Mouse (Mus musculus): Measurements from ENCODE around the gene Il10rb. TPM values are rescaled to one million over a fixed set of nuclear protein-coding genes. Genes with fewer than 3 reads are reported as not detected.
A peak's percentile ranks its signal among the peaks of the same experiment; 100 is the strongest.
"Not testable (repeated sequence)": the region's sequence is repeated elsewhere in the genome, so short reads cannot be mapped to it uniquely, and the experiment has no call there.

The Il10rb gene
- polyA plus RNA-seq, 1 experiment from 2014 or later: 52.3 TPM

GRCm38 (mm10) chr16:91427461-91427860, 21.5 kb downstream of the Il10rb start:
- 68% methylated on average over 5 of the region's 5 CpGs for WGBS
- H3K4me2 ChIP-seq (replicated peaks; ENCODE audit: low read depth): no peak overlapping the region
- H3K9me3 ChIP-seq (ENCODE audit: control insufficient read depth, low read length): no peaks in the 10 kb centered on the region
- DNase-seq (ENCODE audit: low spot score) (no peak), ATAC-seq (ENCODE audit: low FRiP score, low TSS enrichment) (no peak)
- H3K4me1 ChIP-seq (replicated peaks; ENCODE audit: control insufficient read depth, insufficient read depth): no peaks in the 10 kb centered on the region
- no peaks in the 10 kb centered on the region for H3K27me3 ChIP-seq (ENCODE audit: control insufficient read depth, insufficient read depth, low read length)
- no peak for TF ChIP-seq EP300 (optimal IDR thresholded peaks at IDR 0.05)
- no peak for TF ChIP-seq CTCF (IDR thresholded peaks at IDR 0.05; ENCODE audit: low read depth)
- H3K9ac ChIP-seq (ENCODE audit: low read length): no peak overlapping the region
- no peak overlapping the region for H3K27ac ChIP-seq (replicated peaks)
- no peak overlapping the region for H3K4me3 ChIP-seq (ENCODE audit: low read depth, low read length)
- H3K36me3 ChIP-seq (ENCODE audit: control insufficient read depth, insufficient read depth, low read length): peaks cover 9% of the 10 kb centered on the region; the same call in 1 of the 2 replicates

DNA sequence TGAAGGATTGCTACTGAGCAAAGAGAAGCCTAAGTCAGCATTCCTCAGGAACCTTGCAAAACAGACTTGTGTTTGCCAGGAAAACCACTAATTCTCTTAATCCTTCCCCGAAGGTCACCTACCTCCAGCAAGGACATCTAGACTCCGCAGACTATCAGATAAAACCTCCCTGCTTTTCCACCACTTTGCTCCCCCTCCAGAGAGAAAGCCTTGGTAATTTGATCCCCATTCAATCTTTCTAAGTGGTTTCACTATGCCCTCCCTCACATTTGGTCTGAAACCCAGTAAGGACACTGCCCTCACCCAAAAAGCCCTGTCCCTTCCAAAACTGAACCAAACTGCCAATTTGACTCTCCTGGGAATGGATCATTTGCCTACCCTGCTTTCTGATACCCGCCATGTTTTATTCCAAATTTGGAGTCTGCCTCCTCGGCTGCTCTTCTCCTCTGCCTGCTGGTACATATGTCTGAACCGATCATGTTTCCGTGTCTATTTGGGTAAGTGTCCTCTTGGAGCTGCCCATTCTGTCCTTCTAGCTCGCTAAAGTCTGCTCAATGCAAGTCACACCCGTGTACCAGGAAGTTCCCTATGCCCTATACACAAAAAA, 22.4 kb downstream of the Il10rb start:
- Histone ChIP-seq H3K27me3 (ENCODE audit: control insufficient read depth, insufficient read depth, low read length) (no peaks in the 10 kb centered on the region), H3K36me3 (ENCODE audit: control insufficient read depth, insufficient read depth, low read length) (peaks cover 9% of the 10 kb centered on the region; the same call in 1 of the 2 replicates), H3K4me2 (replicated peaks; ENCODE audit: low read depth) (no peak overlapping the region), H3K4me3 (ENCODE audit: low read depth, low read length) (no peak overlapping the region), H3K9ac (ENCODE audit: low read length) (no peak overlapping the region), H3K4me1 (replicated peaks; ENCODE audit: control insufficient read depth, insufficient read depth) (no peaks in the 10 kb centered on the region), H3K27ac (replicated peaks) (no peak overlapping the region), H3K9me3 (ENCODE audit: control insufficient read depth, low read length) (no peaks in the 10 kb centered on the region)
- WGBS: 75% methylated on average over 8 of the region's 8 CpGs
- no peak for TF ChIP-seq CTCF (IDR thresholded peaks at IDR 0.05; ENCODE audit: low read depth)
- no peak for TF ChIP-seq EP300 (optimal IDR thresholded peaks at IDR 0.05)
- DNase-seq (ENCODE audit: low spot score): no peak
- no peak for ATAC-seq (ENCODE audit: low FRiP score, low TSS enrichment)

- H3K9me3 ChIP-seq (ENCODE audit: control insufficient read depth, low read length): no peaks in the 10 kb centered on the region
- H3K9ac ChIP-seq (ENCODE audit: low read length): no peak overlapping the region
- WGBS: 42% methylated on average over 5 of the region's 5 CpGs
- H3K36me3 ChIP-seq (ENCODE audit: control insufficient read depth, insufficient read depth, low read length): no peaks in the 10 kb centered on the region
- TF ChIP-seq EP300 (optimal IDR thresholded peaks at IDR 0.05) (no peak), CTCF (IDR thresholded peaks at IDR 0.05; ENCODE audit: low read depth) (no peak)
- H3K4me2 ChIP-seq (replicated peaks; ENCODE audit: low read depth): no peak overlapping the region
- ATAC-seq (ENCODE audit: low FRiP score, low TSS enrichment) (no peak; the same call in 1 of the 2 replicates), DNase-seq (ENCODE audit: low spot score) (no peak)
- H3K27ac ChIP-seq (replicated peaks): no peak overlapping the region
- H3K4me3 ChIP-seq (ENCODE audit: low read depth, low read length): no peak overlapping the region
- no peaks in the 10 kb centered on the region for H3K4me1 ChIP-seq (replicated peaks; ENCODE audit: control insufficient read depth, insufficient read depth)
- no peaks in the 10 kb centered on the region for H3K27me3 ChIP-seq (ENCODE audit: control insufficient read depth, insufficient read depth, low read length)
Measured at GRCm38 (mm10) chr16:91432720-91433328, 26.9 kb downstream of the Il10rb start.

GRCm38 (mm10) chr16:91433329-91433933, 27.5 kb downstream of the Il10rb start:
- Histone ChIP-seq H3K36me3 (ENCODE audit: control insufficient read depth, insufficient read depth, low read length) (no peaks in the 10 kb centered on the region), H3K4me2 (replicated peaks; ENCODE audit: low read depth) (no peak overlapping the region), H3K4me1 (replicated peaks; ENCODE audit: control insufficient read depth, insufficient read depth) (no peaks in the 10 kb centered on the region), H3K9me3 (ENCODE audit: control insufficient read depth, low read length) (no peaks in the 10 kb centered on the region), H3K27me3 (ENCODE audit: control insufficient read depth, insufficient read depth, low read length) (no peaks in the 10 kb centered on the region), H3K9ac (ENCODE audit: low read length) (no peak overlapping the region), H3K4me3 (ENCODE audit: low read depth, low read length) (no peak overlapping the region), H3K27ac (replicated peaks) (no peak overlapping the region)
- DNase-seq (ENCODE audit: low spot score): no peak
- WGBS: 46% methylated on average over 8 of the region's 8 CpGs
- ATAC-seq (ENCODE audit: low FRiP score, low TSS enrichment): no peak
- TF ChIP-seq CTCF (IDR thresholded peaks at IDR 0.05; ENCODE audit: low read depth) (no peak), EP300 (optimal IDR thresholded peaks at IDR 0.05) (no peak)

DNA sequence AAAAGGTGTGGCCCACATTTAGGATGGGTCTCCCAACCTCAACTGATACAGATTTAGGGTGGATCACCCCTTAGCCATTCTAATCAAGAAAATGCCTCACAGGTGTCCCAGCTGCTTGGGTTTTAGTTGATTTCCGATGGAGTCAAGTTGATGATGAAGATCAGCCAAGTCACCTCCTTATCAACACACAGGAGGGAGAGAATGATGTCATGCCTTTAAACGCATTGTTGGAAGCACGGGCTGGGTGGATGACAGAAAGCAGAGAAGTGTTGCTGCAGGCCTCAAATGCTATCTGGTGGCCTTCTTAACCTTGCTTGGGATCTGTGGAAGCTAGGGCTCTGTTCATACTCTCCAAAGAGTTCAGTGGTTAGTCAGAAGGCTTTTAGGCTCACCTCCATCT, 28.2 kb downstream of the Il10rb start:
- no peaks in the 10 kb centered on the region for H3K36me3 ChIP-seq (ENCODE audit: control insufficient read depth, insufficient read depth, low read length)
- H3K4me1 ChIP-seq (replicated peaks; ENCODE audit: control insufficient read depth, insufficient read depth): no peaks in the 10 kb centered on the region
- ATAC-seq (ENCODE audit: low FRiP score, low TSS enrichment) (no peak), DNase-seq (ENCODE audit: low spot score) (no peak)
- WGBS: 81% methylated on average over 3 of the region's 3 CpGs
- no peaks in the 10 kb centered on the region for H3K27me3 ChIP-seq (ENCODE audit: control insufficient read depth, insufficient read depth, low read length)
- TF ChIP-seq CTCF (IDR thresholded peaks at IDR 0.05; ENCODE audit: low read depth) (no peak), EP300 (optimal IDR thresholded peaks at IDR 0.05) (no peak)
- no peaks in the 10 kb centered on the region for H3K9me3 ChIP-seq (ENCODE audit: control insufficient read depth, low read length)
- no peak overlapping the region for H3K4me3 ChIP-seq (ENCODE audit: low read depth, low read length)
- H3K9ac ChIP-seq (ENCODE audit: low read length): no peak overlapping the region
- H3K4me2 ChIP-seq (replicated peaks; ENCODE audit: low read depth): no peak overlapping the region
- H3K27ac ChIP-seq (replicated peaks): no peak overlapping the region

GRCm38 (mm10) chr16:91438081-91438480, 32.1 kb downstream of the Il10rb start:
- Histone ChIP-seq H3K27ac (replicated peaks) (no peak overlapping the region), H3K4me3 (ENCODE audit: low read depth, low read length) (no peak overlapping the region), H3K27me3 (ENCODE audit: control insufficient read depth, insufficient read depth, low read length) (no peaks in the 10 kb centered on the region), H3K9me3 (ENCODE audit: control insufficient read depth, low read length) (no peaks in the 10 kb centered on the region), H3K4me2 (replicated peaks; ENCODE audit: low read depth) (no peak overlapping the region), H3K9ac (ENCODE audit: low read length) (no peak overlapping the region), H3K36me3 (ENCODE audit: control insufficient read depth, insufficient read depth, low read length) (no peaks in the 10 kb centered on the region), H3K4me1 (replicated peaks; ENCODE audit: control insufficient read depth, insufficient read depth) (no peaks in the 10 kb centered on the region)
- WGBS: 64% methylated on average over 3 of the region's 3 CpGs
- ATAC-seq (ENCODE audit: low FRiP score, low TSS enrichment) (no peak), DNase-seq (ENCODE audit: low spot score) (no peak)
- TF ChIP-seq CTCF (IDR thresholded peaks at IDR 0.05; ENCODE audit: low read depth) (0 out of 2 replicates have a peak, but pooled peaks have one; percentile 1), EP300 (optimal IDR thresholded peaks at IDR 0.05) (no peak)

DNA sequence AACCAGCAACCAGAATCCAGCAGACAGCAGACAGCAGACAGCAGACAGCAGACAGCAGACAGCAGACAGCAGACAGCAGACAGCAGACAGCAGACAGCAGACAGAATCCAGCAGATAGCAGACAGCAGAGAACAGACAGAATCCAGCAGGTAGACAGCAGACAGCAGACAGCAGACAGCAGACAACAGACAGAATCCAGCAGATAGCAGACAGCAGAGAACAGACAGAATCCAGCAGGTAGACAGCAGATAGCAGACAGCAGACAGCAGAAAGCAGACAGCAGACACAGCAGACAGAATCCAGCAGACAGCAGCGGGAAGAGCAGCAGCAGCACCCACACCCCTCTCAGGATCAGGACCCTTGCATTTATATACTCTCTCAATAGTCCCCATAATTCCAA, 32.6 kb downstream of the Il10rb start:
- not testable (repeated sequence) for DNase-seq (ENCODE audit: low spot score); H3K4me3 ChIP-seq (ENCODE audit: low read depth, low read length); H3K9ac ChIP-seq (ENCODE audit: low read length); ATAC-seq (ENCODE audit: low FRiP score, low TSS enrichment); H3K27me3 ChIP-seq (ENCODE audit: control insufficient read depth, insufficient read depth, low read length); H3K36me3 ChIP-seq (ENCODE audit: control insufficient read depth, insufficient read depth, low read length); H3K9me3 ChIP-seq (ENCODE audit: control insufficient read depth, low read length); H3K4me2 ChIP-seq (replicated peaks; ENCODE audit: low read depth); H3K27ac ChIP-seq (replicated peaks); H3K4me1 ChIP-seq (replicated peaks; ENCODE audit: control insufficient read depth, insufficient read depth)
- 89% methylated on average over 1 of the region's 1 CpGs for WGBS
